Mouse (Mus musculus) adrenal gland, postnatal 25 days (tissue): Measurements from ENCODE around the gene Cyp1a1. TPM values are rescaled to one million over a fixed set of nuclear protein-coding genes. Genes with fewer than 3 reads are reported as not detected.

ENCODE experiments used
- DNase-seq: peaks from one replicate; pipeline ENCODE4 v3.0.0; 2021; ENCODE audit warnings: mixed read lengths
- total RNA-seq: library from RNA; stranded (reverse); gene quantifications from 2 replicates; pipeline ENCODE4 v1.2.3, GENCODE M21; 2021

The Cyp1a1 gene
- total RNA-seq, 1 experiment from 2014 or later, result 0.12 TPM

DNA sequence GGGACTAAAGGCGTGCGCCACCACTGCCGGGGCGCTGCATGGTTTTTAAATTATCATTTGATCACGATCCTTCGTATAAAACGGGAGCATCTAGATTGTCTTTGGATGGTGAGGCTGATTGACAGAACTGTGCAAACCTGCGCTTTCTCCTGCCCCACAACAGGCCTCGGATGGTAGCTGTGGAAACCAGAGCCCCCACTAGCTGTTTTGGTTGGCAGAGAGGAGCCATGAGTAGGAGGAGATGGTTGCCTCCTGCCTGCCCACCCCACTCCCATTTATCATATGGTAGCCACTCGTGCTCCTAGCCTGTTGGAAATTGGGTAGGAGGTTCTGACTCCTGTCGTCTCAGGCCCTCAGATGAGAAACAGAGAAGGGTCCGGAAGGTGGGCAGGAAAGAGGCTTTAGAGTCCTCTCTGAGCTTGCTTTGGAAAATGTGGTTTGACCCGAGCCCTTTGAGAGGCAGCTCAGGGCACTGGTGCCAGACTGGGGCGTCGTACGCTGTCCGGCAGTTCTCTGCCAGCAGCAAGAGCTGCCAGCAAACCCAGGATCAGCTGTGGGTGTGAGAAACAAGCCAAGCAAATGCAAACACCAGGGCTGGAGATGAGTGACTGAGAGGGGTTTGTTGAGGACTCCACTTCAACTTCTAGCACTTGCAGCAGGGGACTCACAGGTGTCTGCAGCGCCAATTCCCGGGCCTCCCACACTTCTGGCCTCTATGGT lies 30.9 kb upstream of the Cyp1a1 start:
- DNase-seq, result no peak

DNA sequence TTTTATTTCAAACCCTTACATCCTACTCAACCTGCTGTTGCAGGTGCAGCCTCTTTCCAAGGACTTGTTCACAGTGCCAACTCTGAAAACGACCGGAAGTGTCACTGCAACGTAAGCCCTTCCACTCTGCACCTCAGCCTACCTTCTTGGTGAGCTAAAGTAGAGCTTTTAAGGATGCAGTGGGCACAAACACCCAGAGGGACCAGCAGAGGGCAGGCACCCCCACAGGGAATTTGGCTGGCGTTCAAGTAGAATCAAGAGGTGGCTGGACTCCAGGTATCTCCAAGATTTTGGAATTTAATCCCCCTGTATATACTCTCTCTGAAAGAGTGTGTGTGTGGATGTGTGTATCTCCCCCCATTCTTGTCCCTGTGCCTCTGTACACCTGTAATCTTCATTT lies 29.9 kb upstream of the Cyp1a1 start:
- DNase-seq, result no peak

DNA sequence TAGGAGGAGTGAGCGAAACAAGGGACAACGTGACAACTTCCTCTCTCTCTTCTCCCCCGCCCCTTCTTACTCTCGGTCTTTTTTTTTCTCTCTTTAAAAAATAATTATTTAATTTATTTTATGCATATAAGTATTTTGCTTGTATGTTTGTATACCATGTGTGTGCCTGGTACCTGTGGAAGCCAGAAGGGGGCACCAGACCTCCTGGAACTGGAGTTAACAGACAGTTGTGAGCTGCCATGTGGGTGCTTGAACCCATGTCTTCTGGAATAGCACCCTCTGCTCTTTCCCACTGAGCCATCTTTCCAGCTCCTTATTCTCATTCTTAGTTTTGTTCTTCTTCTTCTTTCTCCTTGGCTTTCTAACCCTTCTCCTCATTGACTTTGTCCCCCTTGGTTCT lies 28.8 kb upstream of the Cyp1a1 start:
- no peak for DNase-seq

DNA sequence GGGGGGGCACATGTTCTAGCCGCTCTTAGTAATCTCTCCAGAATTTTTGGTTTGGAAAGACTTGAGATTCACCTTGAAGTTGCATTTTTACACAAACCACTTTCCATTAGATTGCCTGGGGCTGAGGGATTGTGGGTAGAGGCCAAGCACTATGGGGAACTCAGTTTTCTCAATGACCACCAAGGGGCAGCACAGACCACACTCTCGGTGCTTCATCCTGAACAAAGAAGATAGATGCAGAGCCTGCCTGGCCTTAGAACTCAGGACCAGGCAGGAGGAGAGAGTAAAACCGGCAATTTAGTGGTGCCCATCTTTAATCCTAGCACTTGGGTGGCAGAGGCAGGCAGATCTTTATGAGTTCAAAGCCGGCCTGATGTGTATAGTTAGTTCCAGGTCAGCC lies 28.0 kb upstream of the Cyp1a1 start:
- DNase-seq, result peak; percentile 58

DNA sequence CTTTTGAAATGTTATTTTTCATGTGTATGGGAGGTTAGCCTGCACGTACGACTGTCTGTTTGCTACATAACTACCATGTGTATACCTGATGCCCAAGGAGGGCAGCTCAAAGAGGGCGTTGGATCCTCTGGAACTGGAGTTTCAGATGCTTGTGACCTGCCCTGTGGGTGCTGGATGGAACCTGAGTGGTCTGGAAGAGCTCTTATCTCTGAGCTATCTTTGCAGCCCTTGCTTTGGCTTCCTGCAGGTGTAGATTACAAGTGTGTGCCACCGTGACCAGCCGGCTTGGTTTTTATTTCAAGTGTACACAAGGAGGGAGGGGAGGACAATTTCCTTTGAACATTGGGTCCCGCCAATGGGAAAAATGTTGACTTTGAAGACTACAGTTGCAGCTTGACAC lies 27.2 kb upstream of the Cyp1a1 start:
- DNase-seq, result no peak

DNA sequence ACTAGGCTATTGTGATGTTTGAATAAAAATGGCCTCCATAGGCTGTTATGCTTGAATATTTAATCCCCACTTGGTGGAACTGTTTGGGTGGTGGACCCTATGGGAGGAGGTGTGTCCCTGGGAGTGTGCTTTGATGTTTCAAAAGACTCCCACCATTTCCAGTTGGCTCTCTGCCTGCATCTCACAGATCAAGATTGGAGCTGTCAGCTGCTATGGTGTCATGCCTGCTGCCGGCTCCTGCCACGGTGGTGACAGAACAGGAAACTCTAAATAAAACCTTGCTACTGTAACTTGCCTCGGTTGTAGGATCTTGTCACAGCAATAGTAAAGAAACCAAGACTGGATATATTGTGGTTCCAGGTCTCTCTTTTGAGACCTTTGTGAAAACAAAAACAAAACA lies 26.2 kb upstream of the Cyp1a1 start:
- DNase-seq, result no peak

DNA sequence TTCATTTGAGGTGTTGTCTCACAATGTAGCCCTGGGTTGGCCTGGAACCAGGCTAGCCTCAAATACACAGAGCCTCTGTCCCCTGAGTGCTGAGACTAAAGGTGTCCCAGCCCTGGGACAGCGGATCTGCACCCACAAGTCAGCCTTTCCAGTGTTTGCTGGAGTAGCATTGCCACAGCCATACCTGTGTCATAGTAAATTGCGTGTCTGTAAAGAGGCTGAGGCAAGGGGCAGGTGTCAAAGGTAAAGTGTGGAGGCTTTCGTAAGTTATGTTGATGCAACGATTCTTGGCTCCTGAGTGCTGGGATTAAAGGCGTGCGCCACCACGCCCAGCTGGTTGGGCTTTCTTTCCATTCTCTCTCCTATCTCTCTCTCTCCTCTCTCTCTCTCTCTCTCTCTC lies 23.1 kb upstream of the Cyp1a1 start:
- no peak for DNase-seq

DNA sequence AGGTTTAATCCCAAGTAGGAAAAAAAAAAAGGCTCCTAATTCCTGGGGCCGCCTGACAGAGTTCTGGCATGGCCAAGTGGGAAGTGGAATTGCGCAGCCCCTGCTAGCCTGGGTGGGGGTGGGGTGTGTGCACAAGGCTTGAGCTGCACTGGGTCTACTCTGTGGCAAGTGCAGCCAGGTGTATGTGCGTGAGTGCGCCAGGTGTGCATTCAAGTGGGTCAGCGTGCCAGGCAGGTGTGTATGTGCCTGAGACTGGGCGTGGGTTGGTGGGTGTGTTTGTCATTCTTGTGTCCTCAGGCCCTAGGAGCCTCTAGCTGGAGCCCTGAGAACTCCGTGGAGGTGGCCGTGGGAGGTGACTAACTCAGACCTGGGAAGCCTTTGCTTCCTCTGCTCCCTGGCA lies 21.2 kb upstream of the Cyp1a1 start:
- DNase-seq, result no peak

DNA sequence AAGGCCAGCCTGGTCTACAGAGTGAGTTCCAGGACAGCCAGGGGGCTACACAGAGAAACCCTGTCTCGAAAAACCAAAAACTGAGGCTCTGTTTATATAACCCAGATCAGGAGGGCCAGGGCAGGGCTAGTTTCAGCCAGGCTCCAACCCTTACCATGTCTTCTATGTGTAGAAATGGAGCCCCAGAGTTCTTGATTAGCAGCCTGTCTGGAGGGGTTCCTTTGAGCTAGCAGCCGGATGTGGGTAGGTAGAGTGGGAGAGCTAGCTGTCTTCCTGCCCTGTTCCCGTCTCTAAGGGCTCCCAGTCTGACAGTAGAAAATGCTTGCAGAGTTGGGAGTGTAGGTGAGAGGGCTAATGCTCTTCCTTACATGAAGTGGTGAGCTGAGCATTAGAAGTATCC lies 20.6 kb upstream of the Cyp1a1 start:
- no peak for DNase-seq

DNA sequence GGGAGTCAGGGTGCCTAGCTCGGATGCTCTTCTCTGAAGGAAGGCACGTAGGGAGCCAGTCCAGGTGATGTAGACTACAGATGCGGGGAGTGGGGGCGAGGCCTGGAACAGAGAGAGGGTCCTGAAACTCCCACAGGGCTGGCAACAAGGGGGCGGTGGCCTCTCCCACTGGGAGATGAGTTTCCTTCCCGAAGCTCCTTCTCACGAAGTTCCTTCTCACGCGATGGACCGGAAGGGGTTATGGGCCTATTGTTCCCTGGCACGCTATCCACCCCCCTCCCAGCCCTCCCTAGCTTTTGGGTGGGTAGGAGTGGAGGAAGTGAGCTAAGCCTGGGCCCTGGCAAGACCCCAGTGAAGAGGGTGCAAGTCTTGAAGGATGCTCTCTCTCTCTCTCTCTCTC lies 19.9 kb upstream of the Cyp1a1 start:
- DNase-seq, result no peak

DNA sequence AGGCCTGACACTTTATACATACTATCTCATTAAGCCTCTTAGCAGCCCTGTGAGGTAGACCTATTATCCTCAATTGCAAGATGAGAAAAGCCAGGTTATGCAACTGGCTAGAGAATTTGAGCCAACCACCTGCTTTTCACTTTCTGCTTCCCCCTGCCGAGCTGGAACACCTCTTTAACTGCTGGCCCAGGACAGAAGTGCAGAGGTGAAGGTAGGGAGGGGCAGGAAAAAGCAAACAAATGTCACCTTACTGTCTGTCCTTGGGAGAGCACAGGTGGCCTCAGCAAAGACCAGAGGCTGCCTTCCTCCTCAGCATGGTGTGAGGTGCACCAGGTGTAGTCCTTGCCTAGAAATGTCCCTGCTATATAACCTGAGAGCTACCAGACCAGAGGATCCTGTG lies 19.5 kb upstream of the Cyp1a1 start:
- no peak for DNase-seq

DNA sequence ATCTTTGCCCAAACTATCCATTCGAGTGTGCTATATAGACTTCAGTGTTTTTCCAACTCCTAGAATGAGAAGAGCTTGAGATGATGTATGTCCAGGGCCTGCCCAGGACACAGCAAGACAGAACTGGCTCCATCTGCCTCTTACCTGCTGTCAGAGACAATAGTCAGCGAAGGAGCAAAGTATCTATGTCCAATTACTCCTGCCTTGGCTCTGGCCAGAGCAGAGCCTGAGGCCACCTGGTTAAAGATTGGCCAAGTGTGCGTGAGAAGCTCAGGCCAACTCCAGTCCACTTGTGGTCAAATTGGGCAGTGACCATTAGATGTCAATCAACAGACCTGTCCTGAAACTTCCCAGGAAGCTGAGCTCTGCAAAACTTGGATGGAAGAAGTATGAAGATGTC lies 18.2 kb upstream of the Cyp1a1 start:
- no peak for DNase-seq

DNA sequence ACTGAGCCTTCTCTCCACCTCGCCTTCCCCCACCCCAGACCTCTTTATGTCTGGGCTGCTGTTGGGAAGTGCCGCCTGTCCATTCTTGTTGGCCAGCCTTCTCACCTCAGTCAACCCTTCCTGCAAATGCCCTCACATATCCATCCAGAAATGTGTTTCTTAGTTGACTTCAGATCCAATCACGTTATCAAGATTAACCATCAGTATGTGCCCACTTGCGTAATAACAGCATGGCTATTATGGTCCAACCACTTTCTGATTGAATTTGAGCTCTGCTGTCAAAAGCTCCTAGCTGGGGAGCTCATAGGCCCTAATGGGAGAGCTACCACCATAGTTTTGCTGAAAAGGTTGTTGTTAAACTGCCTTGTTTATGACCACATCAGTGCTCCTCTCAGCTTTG lies 16.7 kb upstream of the Cyp1a1 start:
- DNase-seq, result no peak

DNA sequence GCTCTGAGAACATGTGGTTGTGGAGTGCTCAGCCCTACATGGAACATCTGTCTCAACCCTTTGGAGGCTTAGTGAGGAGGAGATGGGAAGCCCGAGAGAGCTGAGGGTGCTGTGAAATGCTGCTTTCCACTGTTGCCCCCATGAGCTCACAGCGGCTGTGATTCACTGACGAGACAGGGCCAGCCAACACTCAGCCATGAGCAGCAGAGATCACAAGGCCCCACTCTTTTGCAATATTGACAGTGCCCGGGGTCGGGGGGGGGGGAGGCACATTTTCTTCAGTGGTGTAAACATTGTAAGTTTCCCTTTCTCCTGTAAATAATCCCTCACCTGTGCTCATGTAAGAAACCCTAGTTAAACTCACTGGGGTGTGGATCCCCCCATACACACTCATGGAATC lies 16.2 kb upstream of the Cyp1a1 start:
- DNase-seq, result no peak

DNA sequence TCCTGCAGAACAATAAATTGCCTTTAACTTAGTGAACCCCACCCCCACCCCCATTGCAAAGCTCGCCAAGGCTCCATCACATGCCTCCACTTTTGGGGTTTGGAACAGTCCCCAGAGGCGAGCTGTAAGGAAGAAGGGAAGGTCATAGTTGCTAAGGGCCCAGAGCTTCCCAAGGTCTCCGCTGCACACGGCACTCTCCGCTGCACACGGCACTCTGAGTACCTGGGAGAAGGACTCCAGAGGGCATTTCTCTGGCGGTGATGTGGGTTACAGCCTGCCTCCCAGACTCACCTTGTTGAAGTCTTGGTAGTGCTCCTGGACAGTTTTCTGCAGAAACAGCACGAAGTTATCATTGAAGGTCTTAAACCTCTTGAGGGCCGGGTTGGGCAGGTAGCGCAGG lies 6.3 kb upstream of the Cyp1a1 start:
- DNase-seq, result no peak

DNA sequence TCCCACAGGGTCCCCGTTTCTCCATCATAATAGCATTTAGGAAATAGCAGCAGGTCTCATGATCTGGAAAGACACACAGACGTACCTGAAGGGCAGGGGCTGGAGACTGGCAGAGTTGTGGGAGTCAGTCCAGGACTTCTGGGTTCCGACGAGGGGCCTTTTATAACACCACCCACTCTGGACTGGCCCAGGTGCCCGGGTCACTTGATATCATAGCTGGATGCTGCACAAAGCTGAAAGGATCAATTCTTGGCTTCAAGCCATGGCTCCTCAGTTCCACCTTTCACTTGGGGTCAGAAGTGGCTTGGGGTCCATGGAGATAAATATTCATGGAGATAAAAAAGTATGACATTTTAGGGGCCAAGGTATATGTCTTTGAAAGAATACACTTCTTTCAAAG lies 4.2 kb upstream of the Cyp1a1 start, which contains the start of gene Cyp1a2:
Gene Cyp1a2 (minus strand): TSS at position 184 of the 400 bp plus-strand sequence.
- no peak for DNase-seq

DNA sequence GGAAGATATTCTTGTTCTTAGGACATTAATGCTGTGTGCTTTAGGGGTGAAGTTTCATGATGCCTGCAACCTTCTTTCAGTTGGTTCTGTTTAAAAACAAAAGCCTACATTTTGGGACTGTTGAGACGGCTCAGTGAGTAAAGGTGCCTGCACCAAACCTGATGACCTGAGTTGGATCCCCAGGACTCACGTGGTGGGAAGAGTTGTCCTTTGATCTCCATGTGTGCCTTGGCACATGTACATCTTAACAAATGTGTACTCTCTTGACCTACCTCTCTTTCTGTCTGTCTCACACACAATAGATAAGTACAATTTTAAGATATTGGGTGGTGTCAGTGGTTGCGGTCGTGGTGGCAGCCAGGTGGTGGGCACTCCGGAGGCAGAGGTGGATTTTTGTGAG lies 1.7 kb upstream of the Cyp1a1 start:
- no peak for DNase-seq

DNA sequence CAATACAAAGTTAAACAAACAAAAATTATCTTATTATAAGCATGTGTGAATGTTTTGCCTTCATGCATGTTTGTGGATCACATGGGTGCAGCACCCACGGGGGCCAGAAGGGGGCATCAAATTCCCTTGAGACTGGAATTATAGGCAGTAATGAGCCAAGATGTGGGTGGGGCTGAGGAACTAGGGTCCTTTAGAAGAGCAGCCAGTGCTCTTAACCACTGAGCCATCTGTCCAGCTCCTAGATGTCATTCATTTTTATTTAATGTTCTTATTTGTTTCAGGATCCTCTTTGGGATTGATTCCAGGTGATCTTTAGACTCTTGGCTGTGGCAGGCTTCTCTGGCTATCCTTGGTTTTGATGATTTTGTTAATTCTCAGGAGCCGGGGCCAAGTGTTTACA lies 430 bp downstream of the Cyp1a1 start:
- DNase-seq, result no peak

DNA sequence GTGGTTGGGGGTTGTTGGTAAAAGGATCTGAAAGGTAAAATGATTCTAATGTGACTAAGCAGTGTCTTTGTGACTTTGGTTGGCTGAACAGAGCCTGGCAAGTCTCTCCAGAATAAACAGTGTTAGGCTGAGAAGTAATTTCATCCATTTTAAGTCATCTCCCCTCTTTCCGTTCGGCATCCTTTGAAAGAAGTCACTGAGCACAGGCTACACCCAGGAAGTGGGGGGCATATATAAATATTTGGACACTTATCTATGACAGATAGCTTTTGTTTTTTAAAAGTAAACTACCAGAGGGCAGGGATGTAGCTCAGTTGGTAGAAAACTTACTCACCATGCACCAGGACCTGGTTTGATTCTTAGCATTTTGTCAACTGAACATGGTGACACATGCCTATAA lies 878 bp downstream of the Cyp1a1 start:
- DNase-seq, result no peak

DNA sequence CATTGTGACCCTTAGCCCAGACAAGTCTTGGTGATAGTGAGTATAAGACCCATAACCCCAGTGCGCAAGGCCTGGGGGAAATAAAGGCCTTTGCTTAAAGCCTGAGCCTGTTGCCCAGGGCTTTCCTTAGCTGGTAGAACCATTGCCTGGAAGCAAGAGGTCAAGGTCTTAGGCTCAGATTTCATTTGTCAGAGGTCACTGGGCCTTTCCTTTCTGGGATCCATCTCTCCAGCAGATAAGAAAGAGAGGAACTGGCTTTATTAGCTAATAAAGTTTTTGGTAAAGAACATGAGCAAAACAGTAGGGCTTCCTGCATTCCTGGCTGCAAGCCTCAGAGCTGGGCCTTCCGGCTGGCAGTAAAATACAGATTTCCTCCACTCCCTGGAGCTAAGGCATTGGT lies 6.4 kb downstream of the Cyp1a1 start:
- DNase-seq, result no peak

DNA sequence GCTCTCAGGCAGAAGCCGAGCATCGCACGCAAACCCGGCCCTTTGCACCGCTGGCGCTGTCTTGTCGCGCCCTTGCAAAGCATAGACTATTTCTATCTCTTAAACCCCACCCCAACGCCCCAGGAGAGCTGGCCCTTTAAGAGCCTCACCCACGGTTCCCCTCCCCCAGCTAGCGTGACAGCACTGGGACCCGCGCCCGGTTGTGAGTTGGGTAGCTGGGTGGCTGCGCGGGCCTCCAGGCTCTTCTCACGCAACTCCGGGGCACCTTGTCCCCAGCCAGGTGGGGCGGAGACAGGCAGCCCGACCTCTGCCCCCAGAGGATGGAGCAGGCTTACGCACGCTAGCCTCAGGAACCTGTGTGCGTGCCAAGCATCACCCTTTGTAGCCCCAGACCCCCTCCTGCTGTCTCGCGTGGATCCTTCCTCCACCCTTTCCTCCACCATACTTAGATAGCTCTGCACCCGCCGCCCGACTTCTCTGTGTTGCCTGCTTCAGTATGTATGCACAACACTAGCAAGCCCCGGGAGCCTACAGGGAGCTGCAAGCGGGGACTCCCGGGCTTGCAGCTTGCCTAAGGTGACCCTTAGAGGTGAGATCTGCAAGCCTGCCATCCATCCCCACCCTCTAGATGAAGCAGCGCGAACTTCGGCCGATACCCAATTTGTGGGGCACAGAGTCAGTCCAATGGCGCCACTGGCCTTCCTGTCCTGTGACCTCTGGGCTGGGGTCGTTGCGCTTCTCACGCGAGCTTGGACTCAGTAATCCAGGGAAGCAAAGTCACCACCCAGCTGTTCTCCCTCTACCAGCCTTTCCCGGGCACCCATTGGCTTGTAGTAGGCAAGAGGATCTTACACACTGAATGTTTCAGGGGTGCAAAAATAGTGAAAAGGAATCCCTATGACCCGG lies 8.9 kb downstream of the Cyp1a1 start:
- DNase-seq, result peak; percentile 40

DNA sequence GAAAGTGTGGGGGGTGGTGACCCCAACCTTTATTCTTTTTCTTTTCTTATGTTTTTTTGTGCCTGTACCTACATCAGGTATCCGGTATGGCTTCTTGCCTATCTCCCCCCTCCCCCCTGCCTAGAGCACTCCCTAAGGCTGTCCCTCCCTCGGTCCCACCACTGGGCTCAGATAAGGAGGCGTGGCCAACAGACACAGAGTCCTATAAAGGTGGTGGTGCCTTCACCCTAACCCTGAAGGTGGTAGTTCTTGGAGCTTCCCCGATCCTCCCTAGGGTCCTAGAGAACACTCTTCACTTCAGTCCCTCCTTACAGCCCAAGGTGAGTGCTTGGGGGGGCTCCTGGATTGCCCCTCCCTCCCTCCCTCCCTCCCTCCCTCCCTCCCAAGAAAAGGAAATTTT lies 9.7 kb downstream of the Cyp1a1 start:
- DNase-seq, result no peak

DNA sequence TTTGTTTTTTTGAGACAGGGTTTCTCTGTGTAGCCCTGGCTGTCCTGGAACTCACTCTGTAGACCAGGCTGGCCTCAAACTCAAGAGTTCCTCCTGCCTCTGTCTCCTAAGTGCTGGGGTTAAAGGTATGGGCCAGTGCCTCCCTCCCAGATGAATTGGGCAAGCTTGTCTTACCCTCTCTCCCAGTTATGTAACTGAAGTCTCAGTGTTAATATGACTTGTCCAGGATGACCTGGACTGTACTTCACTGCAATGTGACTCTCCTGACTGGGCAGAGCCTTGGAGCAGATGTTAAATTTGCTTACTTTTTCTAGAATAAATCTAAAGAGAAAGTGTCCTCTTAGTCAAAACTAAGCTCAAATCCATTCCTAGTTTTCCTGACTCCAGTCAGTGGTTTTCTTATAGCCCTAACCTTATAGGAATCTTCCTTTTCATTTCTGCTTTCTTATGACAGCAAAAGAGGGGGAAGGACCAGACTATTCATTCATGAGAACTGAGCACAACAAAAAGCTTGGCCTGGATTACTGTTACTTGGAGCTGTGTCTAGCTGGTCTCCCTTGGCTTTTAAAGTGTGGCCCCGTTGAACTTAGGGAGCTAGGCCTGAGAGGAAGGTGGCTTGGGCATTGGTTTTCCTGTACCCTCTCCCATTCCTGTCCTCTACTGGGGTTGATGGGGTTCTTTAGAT lies 10.9 kb downstream of the Cyp1a1 start:
- DNase-seq, result no peak
